Mouse (Mus musculus): ENCODE measurements around the gene Klc1. TPM values are rescaled to one million over a fixed set of nuclear protein-coding genes. Genes with fewer than 3 reads are reported as not detected.

Klc1 gene
- polyA plus RNA-seq (2012; rRNA removed; ENCODE audit: low replicate concordance), result 58.9 and 93.0 TPM in 2 replicates

GRCm38 (mm10) chr12:111758381-111759175, at the start of gene Klc1:
Klc1 (plus strand) TSS chr12:111758849.

GRCm38 (mm10) chr12:111713004-111713651, 45.5 kb upstream of the Klc1 start, which contains the start of the genes Bag5 and Apopt1:
Bag5 (minus strand) TSS chr12:111713257.
Apopt1 (plus strand) TSS chr12:111713261.

GRCm38 (mm10) chr12:111813766-111814617, 55.3 kb downstream of the Klc1 start, which contains the start of the genes Xrcc3 and Zfyve21:
Xrcc3 (minus strand) TSS chr12:111813873.
Zfyve21 (plus strand) TSS chr12:111814170.

Other genes with a start within 250 kb of the Klc1 start
- 58.2 and 98.2 TPM in 2 replicates for gene Eif5, start 220.8 kb upstream of the Klc1 start, polyA plus RNA-seq (2012; rRNA removed; ENCODE audit: low replicate concordance)
- gene Mark3, start 184.3 kb upstream of the Klc1 start, polyA plus RNA-seq (2012; rRNA removed; ENCODE audit: low replicate concordance), result 31.0 and 40.9 TPM in 2 replicates
- 198 and 1,175 TPM in 2 replicates for gene Ckb, start 86.5 kb upstream of the Klc1 start, polyA plus RNA-seq (2012; rRNA removed; ENCODE audit: low replicate concordance)
- 32.3 and 59.8 TPM in 2 replicates for gene Trmt61a, start 80.7 kb upstream of the Klc1 start, polyA plus RNA-seq (2012; rRNA removed; ENCODE audit: low replicate concordance)
- 13.9 and 20.3 TPM in 2 replicates for gene Bag5, start 45.6 kb upstream of the Klc1 start, polyA plus RNA-seq (2012; rRNA removed; ENCODE audit: low replicate concordance)
- 47.9 and 54.2 TPM in 2 replicates for gene Apopt1, start 45.6 kb upstream of the Klc1 start, polyA plus RNA-seq (2012; rRNA removed; ENCODE audit: low replicate concordance)
- 11.1 and 16.7 TPM in 2 replicates for gene Xrcc3, start 55.0 kb downstream of the Klc1 start, polyA plus RNA-seq (2012; rRNA removed; ENCODE audit: low replicate concordance)
- 89.7 and 108 TPM in 2 replicates for gene Zfyve21, start 55.3 kb downstream of the Klc1 start, polyA plus RNA-seq (2012; rRNA removed; ENCODE audit: low replicate concordance)
- gene Ppp1r13b, start 149.3 kb downstream of the Klc1 start, polyA plus RNA-seq (2012; rRNA removed; ENCODE audit: low replicate concordance), result 16.9 and 28.2 TPM in 2 replicates
- gene Atp5mpl, start 208.1 kb downstream of the Klc1 start, polyA plus RNA-seq (2012; rRNA removed; ENCODE audit: low replicate concordance), result 65.9 and 81.2 TPM in 2 replicates
- 0.04 TPM in 1 of 2 replicates, not detected in the other for gene Tdrd9, start 212.7 kb downstream of the Klc1 start, polyA plus RNA-seq (2012; rRNA removed; ENCODE audit: low replicate concordance)
- gene Rd3l, start 222.5 kb downstream of the Klc1 start, polyA plus RNA-seq (2012; rRNA removed; ENCODE audit: low replicate concordance), result not detected in 2 replicates

All from subcutaneous adipose tissue, adult 2 months (tissue).